Mouse (Mus musculus): ENCODE results near the gene Mxd3. TPM values are rescaled to one million over a fixed set of nuclear protein-coding genes. Genes with fewer than 3 reads are reported as not detected.

The Mxd3 gene
- total RNA-seq (2014; rRNA removed) (16.3 and 16.8 TPM in 2 replicates), polyA plus RNA-seq (2015; fragmentation: Nextera tagmentation; extraction: Ambion mirVana) (11.2 and 11.7 TPM in 2 replicates)

DNA sequence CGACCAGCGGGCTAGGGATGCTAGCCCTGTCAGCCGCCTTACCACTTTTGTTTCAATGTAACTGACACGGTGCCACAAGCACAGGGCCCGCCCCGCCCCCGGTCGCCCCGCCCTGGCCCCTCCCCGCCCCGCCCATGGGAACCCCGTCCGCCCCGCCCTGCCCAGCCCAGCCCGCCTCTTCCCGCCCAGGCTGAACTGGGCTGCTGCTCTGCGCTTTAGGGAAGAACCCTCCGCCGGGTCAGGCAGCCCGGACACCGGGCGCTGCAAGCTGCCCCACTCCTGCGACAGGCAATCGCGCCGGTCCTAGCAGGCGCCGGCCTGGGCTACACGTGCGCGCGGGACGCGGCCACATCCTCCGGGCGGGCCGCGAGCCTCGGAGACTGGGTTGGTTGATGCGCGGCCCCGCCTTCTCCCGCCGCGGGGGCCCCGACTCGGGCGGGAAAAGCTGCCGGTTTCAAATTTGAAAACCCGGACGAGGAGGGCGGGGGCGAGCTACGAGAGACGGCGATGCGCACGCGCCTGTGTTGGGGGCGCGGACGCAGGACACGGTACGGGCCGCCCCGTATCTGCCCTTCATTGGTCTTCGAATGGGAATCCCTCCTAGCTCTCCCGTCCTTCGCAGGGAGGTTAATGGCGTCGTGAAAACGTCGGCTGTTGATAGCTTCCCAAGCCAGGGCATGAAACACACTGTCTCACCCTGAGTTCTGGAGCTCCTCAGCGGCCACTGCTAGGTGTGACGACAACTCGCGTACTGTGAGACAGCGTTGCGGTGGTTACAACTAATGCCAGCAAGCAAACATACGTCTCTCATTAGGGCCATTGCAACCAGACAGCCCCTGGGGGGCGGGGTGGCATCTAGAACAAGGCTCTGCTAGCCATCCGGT, at the start of gene Mxd3:
Mxd3 (minus strand) TSS at position 141 of the 884 bp plus-strand sequence.
- Histone ChIP-seq H3K36me3 (ENCODE audit: insufficient read depth, low read length) (peaks cover 12% of the 10 kb centered on the region), H3K4me3 (ENCODE audit: low read length) (peak within 1 kb of the TSS; percentile 62), H3K4me2 (ENCODE audit: low read depth, low read length) (peak within 1 kb of the TSS; percentile 71), H3K27me3 (ENCODE audit: insufficient read depth, low read length) (no peaks in the 10 kb centered on the region), H3K27ac (peak within 1 kb of the TSS; percentile 78), H3K9me3 (ENCODE audit: low read length) (no peaks in the 10 kb centered on the region), H3K4me1 (ENCODE audit: insufficient read depth, low read length) (peaks cover 14% of the 10 kb centered on the region), H3K9ac (replicated peaks; ENCODE audit: low read length) (peak within 1 kb of the TSS; percentile 42)
- WGBS: under 1% methylated on average over 74 of the region's 82 CpGs
- ATAC-seq (peak; percentile 81), DNase-seq (ENCODE audit: low spot score) (peak; percentile 94)
- TF ChIP-seq CTCF (IDR thresholded peaks at IDR 0.05; ENCODE audit: low read depth): no peak

DNA sequence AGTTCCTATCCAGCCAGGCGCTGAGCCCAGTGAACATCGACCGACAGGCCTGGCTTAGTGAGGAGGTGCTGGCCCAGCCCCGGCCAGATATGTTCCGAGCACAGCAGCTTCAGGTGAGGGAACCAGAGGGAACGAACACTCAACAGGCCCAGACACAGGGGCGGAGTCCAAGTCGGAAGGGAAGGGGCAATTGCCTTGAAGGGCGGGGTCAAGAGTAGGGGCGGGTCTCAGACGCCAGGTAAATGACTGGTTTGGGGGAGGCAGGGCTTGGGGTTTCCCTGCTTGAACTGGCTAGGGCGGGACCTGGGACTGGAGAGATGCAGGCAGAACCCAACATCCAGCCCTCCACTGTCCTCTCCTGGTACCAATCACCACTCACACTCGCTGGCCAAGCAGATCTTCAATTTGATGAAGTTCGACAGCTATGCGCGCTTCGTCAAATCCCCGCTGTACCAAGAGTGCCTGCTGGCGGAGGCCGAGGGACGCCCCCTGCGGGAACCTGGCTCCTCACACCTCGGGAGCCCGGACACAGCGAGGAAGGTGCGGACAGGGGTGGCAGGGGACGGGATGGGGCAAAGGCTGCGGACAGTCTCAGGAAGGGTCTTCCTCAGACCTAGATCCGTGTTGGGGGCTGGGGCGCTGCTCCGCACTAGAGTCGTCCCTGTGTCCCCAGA, 49.4 kb upstream of the Mxd3 start:
- Histone ChIP-seq H3K9ac (replicated peaks; ENCODE audit: low read length) (no peak overlapping the region), H3K9me3 (ENCODE audit: low read length) (no peaks in the 10 kb centered on the region), H3K4me3 (ENCODE audit: low read length) (no peak overlapping the region), H3K27ac (no peak overlapping the region), H3K27me3 (ENCODE audit: insufficient read depth, low read length) (peaks cover 21% of the 10 kb centered on the region), H3K4me2 (ENCODE audit: low read depth, low read length) (no peak overlapping the region), H3K36me3 (ENCODE audit: insufficient read depth, low read length) (no peaks in the 10 kb centered on the region), H3K4me1 (ENCODE audit: insufficient read depth, low read length) (no peaks in the 10 kb centered on the region)
- DNase-seq (ENCODE audit: low spot score) (no peak), ATAC-seq (no peak)
- 13% methylated on average over 26 of the region's 32 CpGs for WGBS
- TF ChIP-seq CTCF (IDR thresholded peaks at IDR 0.05; ENCODE audit: low read depth): 0 out of 2 replicates have a peak, but pooled peaks have one; percentile 5

DNA sequence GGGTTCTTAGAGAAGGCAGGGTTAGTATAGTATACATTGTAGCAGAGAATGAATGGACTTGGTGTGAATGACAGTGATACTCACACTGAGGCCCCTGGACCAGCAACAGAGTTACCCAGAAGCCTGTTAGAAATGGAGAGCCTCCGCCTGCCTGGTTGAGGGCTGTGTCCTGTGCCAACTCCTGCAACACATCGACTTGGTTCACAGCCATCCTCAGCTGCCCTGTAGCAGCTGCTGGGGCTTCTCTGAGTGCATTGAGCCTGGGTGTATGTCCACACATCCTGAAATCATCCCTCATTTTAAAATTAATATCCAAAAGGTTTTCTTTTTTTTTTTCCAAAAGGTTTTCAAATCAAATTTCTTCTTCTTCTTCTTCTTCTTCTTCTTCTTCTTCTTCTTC, 46.3 kb upstream of the Mxd3 start:
- H3K9ac ChIP-seq (replicated peaks; ENCODE audit: low read length): no peak overlapping the region
- no peak for ATAC-seq
- peaks cover 20% of the 10 kb centered on the region for H3K27me3 ChIP-seq (ENCODE audit: insufficient read depth, low read length)
- H3K4me2 ChIP-seq (ENCODE audit: low read depth, low read length): no peak overlapping the region
- WGBS: 34% methylated on average over 2 of the region's 2 CpGs
- H3K36me3 ChIP-seq (ENCODE audit: insufficient read depth, low read length): no peaks in the 10 kb centered on the region
- H3K4me3 ChIP-seq (ENCODE audit: low read length): no peak overlapping the region
- no peaks in the 10 kb centered on the region for H3K4me1 ChIP-seq (ENCODE audit: insufficient read depth, low read length)
- peak; percentile 23 for DNase-seq (ENCODE audit: low spot score)
- H3K27ac ChIP-seq: no peak overlapping the region
- H3K9me3 ChIP-seq (ENCODE audit: low read length): no peaks in the 10 kb centered on the region
- TF ChIP-seq CTCF (IDR thresholded peaks at IDR 0.05; ENCODE audit: low read depth): no peak

- DNase-seq (ENCODE audit: low spot score) (no peak), ATAC-seq (no peak)
- Histone ChIP-seq H3K4me2 (ENCODE audit: low read depth, low read length) (no peak overlapping the region), H3K4me3 (ENCODE audit: low read length) (no peak overlapping the region), H3K9ac (replicated peaks; ENCODE audit: low read length) (no peak overlapping the region), H3K36me3 (ENCODE audit: insufficient read depth, low read length) (no peaks in the 10 kb centered on the region), H3K9me3 (ENCODE audit: low read length) (no peaks in the 10 kb centered on the region), H3K27ac (no peak overlapping the region), H3K4me1 (ENCODE audit: insufficient read depth, low read length) (no peaks in the 10 kb centered on the region), H3K27me3 (ENCODE audit: insufficient read depth, low read length) (peaks cover 10% of the 10 kb centered on the region)
- WGBS: 67% methylated on average over 6 of the region's 6 CpGs
- TF ChIP-seq CTCF (IDR thresholded peaks at IDR 0.05; ENCODE audit: low read depth): no peak
Observed at GRCm38 (mm10) chr13:55374206-55374924, 44.7 kb upstream of the Mxd3 start.

DNA sequence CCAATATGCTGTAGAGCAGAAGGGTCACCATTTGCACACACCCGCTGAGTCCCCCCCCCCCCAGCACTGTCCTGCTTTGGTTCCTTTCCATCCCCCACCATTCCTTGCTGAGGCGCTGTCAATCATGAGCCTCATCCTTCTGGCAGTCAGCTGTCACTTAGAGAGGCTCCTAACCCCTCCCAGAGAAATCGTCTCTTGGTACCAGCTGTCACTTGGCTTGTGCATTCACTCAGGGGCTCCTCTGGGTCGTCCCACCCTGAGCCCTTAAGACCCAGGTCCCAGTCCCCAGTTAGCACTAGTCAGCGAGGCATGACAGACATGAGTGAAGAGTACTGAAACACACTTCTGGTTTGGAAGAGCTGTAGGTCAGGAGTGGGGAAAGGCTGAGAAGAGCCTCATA, 42.1 kb upstream of the Mxd3 start:
- Histone ChIP-seq H3K27me3 (ENCODE audit: insufficient read depth, low read length) (no peaks in the 10 kb centered on the region; the same call in 1 of the 2 replicates), H3K9ac (replicated peaks; ENCODE audit: low read length) (no peak overlapping the region), H3K4me1 (ENCODE audit: insufficient read depth, low read length) (no peaks in the 10 kb centered on the region), H3K4me3 (ENCODE audit: low read length) (no peak overlapping the region), H3K27ac (no peak overlapping the region), H3K36me3 (ENCODE audit: insufficient read depth, low read length) (no peaks in the 10 kb centered on the region), H3K9me3 (ENCODE audit: low read length) (no peaks in the 10 kb centered on the region), H3K4me2 (ENCODE audit: low read depth, low read length) (no peak overlapping the region)
- ATAC-seq (no peak; the same call in none of the 2 replicates), DNase-seq (ENCODE audit: low spot score) (peak; percentile 14)
- WGBS: 49% methylated on average over 5 of the region's 5 CpGs
- no peak for TF ChIP-seq CTCF (IDR thresholded peaks at IDR 0.05; ENCODE audit: low read depth)

DNA sequence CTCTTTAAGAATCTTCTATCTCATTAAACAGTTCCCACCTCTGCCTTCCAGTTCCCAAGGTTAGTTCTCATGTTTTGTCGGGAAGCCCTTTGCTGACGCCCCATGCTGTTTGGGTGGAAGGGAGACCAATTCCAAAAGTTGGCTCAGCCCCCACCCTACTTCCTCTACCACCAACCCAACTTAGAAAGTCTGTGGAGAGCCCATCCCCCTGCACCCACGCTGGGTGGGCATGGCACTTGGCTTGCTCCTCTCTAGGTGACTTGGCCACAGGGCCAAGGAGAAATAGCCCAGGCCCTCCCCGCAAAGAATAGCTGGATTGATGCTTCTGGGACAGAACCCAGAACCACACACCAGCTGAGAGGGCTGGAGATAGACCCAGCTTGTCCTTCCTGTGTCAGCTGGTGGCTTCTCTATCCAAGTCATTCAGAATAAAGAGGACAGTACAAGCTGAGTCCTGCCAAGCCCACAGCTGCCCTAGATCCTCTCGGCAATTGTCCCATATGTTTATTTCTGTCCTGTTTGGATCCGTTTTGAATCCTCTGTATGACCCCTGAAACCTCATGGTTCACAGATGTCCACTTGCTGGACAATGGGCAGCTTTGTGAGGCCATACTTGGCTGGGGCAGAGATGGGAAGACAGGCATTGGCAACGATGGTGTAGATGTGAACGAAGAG, 41.5 kb upstream of the Mxd3 start:
- Histone ChIP-seq H3K4me1 (ENCODE audit: insufficient read depth, low read length) (no peaks in the 10 kb centered on the region), H3K9ac (replicated peaks; ENCODE audit: low read length) (no peak overlapping the region), H3K9me3 (ENCODE audit: low read length) (no peaks in the 10 kb centered on the region), H3K27ac (no peak overlapping the region), H3K27me3 (ENCODE audit: insufficient read depth, low read length) (no peaks in the 10 kb centered on the region; the same call in 1 of the 2 replicates), H3K4me3 (ENCODE audit: low read length) (no peak overlapping the region), H3K36me3 (ENCODE audit: insufficient read depth, low read length) (no peaks in the 10 kb centered on the region), H3K4me2 (ENCODE audit: low read depth, low read length) (no peak overlapping the region)
- no peak for TF ChIP-seq CTCF (IDR thresholded peaks at IDR 0.05; ENCODE audit: low read depth)
- ATAC-seq (peak; percentile 55; the same call in 1 of the 2 replicates), DNase-seq (ENCODE audit: low spot score) (peak; percentile 27)
- WGBS: 60% methylated on average over 8 of the region's 8 CpGs
